Mouse (Mus musculus) liver, adult 2 months (tissue): ENCODE data around the gene Rps6ka3. TPM values are rescaled to one million over a fixed set of nuclear protein-coding genes. Genes with fewer than 3 reads are reported as not detected.

Experiments
- DNase-seq: peaks from one replicate; pipeline ENCODE4 v3.0.0-alpha.2; 2011; ENCODE audit warnings: low read depth, low spot score; ENCODE audit errors: extremely low read depth
- H3K27ac ChIP-seq: fragments of 200-500 bp; replicated peaks from 2 replicates; pipeline ENCODE4 v1.5.1; 2012; ENCODE audit warnings: low read depth, mild to moderate bottlenecking, control low read depth, inconsistent platforms, low read length; ENCODE audit not compliant: insufficient read depth
- H3K27me3 ChIP-seq: fragments of 200-500 bp; 2 replicates; pipeline ENCODE4 v1.6.1; 2012; ENCODE audit warnings: mild to moderate bottlenecking, moderate library complexity, low read length, inconsistent platforms; ENCODE audit not compliant: control insufficient read depth, insufficient read depth
- H3K36me3 ChIP-seq: fragments of 200-500 bp; 2 replicates; pipeline ENCODE4 v1.6.1; 2012; ENCODE audit warnings: low read length, inconsistent platforms; ENCODE audit not compliant: control insufficient read depth, insufficient read depth
- H3K4me1 ChIP-seq: fragments of 200-500 bp; 2 replicates; pipeline ENCODE4 v1.6.1; 2011; ENCODE audit warnings: low read length; ENCODE audit not compliant: control insufficient read depth, insufficient read depth
- H3K4me3 ChIP-seq: fragments of 200-500 bp; 2 replicates; pipeline ENCODE4 v1.5.1; 2011; ENCODE audit warnings: low read depth, mild to moderate bottlenecking, control low read depth, low read length, moderate library complexity; ENCODE audit not compliant: insufficient read depth
- H3K79me2 ChIP-seq: fragments of 200-500 bp; 2 replicates; pipeline ENCODE4 v1.6.1; 2012; ENCODE audit warnings: inconsistent platforms, mild to moderate bottlenecking, low read length, moderate library complexity; ENCODE audit not compliant: control insufficient read depth, insufficient read depth
- H3K9ac ChIP-seq: fragments of 200-500 bp; 2 replicates; pipeline ENCODE4 v1.6.1; 2012; ENCODE audit warnings: low read depth, mild to moderate bottlenecking, control low read depth, inconsistent platforms, low read length
- CTCF ChIP-seq: fragments of 200-500 bp; IDR thresholded peaks from 2 replicates; pipeline ENCODE4 v1.5.1; 2011; ENCODE audit warnings: low read depth, low read length, control low read depth
- POLR2A ChIP-seq: fragments of 200-500 bp; IDR thresholded peaks from 2 replicates; pipeline ENCODE4 v1.6.1; 2011; ENCODE audit warnings: low read length, control low read depth; ENCODE audit not compliant: insufficient read depth; ENCODE audit errors: extremely low read depth
- WGBS: fragments of 180-500 bp; shearing (Covaris S2); methylation state at CpG from one replicate; pipeline ENCODE4 v1.1.7; 2018; 5-methylcytosine and 5-hydroxymethylcytosine counted together
- polyA plus RNA-seq: library from polyadenylated mRNA; depleted of rRNA; stranded (reverse); fragments of >200 nt; gene quantifications from 2 replicates; pipeline ENCODE4 v1.2.3, GENCODE M21; 2012
- total RNA-seq: library from RNA; depleted of rRNA; stranded (reverse); fragments of >200 nt; gene quantifications from 2 replicates; pipeline ENCODE4 v1.2.3, GENCODE M21; 2014

Rps6ka3 gene
- total and polyA plus RNA-seq, 2 experiments = 3.0 to 6.8 TPM

DNA sequence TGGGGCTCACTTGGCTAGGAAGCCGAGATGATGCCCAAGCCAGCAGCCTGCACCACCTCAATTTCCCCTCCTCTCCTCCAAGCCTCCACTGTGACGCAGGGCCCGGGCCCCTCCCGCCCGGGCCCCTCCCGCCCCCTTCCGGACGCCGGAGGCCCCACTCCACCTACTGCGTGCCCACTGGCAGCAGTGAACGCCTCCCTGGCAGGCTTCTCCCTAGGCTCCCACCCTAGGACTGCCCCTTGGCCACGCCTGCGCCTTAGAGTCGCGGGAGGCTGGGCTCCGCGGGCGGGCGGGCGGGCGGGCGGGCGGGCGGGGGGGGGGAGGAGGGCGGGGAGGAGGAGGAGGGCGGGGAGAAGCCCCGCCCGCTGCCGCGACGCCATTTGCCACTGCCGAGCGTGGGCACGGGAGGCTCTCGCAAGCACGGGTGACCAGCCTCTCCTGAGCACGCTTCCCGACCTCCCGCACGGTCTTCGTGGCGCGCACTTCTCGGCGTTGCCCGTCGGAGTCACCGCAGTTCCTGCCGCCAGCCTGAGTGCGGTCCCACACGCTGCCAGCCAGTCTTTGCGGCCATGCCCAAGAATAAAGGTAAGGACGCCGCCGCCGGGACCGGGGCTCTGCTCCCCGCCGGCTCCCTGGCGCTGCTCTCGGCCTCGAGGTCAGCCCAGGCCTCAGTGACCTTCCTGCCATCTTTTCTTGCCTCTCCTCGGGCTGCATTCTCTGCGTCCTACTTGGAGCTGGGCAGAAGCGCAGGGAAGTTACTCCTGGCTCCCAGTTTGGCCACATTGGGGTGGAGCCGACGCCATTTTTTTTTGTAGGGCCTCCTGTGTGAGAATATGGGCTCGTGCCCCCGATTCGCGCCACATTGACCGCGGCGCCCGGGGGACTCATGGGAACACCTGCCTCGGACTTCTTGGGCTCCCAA lies 162.0 kb downstream of the Rps6ka3 start, which contains the start of gene Eif1ax:
TSS of gene Eif1ax (plus strand) at position 348 of the 922 bp plus-strand sequence.
- H3K79me2 ChIP-seq = no peaks in the 10 kb centered on the region; the same call in 1 of the 2 replicates
- H3K4me1 ChIP-seq = peaks cover 3% of the 10 kb centered on the region
- WGBS = under 1% methylated on average over 39 of the region's 76 CpGs
- TF ChIP-seq POLR2A (peak; percentile 39; the same call in 1 of the 2 replicates), CTCF (no peak)
- peak within 1 kb of the TSS; percentile 59 for H3K27ac ChIP-seq
- peak within 1 kb of the TSS; percentile 89 for H3K9ac ChIP-seq
- DNase-seq = peak; percentile 54
- H3K36me3 ChIP-seq = no peaks in the 10 kb centered on the region
- H3K27me3 ChIP-seq = no peaks in the 10 kb centered on the region
- H3K4me3 ChIP-seq = peak within 1 kb of the TSS; percentile 98

DNA sequence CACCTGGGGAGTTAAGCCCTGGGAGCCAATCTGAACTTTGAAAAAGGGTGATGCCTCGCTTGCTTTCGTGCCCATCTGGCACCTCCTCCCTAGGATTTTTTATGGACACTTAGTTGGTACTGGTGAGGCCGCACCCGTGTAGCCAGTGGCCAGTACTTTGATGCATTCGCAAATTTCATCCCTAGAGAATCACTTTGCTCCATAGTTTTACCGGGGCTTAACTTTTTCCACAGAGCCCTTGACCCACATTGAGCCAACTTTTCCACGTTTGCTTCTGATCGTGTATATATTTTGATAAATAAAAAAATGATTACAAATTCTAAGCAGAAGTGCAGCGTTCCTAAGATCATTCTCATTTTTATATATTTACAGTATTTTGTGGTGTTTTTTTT lies 162.6 kb downstream of the Rps6ka3 start:
- under 1% methylated on average over 9 of the region's 9 CpGs for WGBS
- Histone ChIP-seq H3K36me3 (no peaks in the 10 kb centered on the region), H3K9ac (peak overlapping the region; percentile 89), H3K79me2 (no peaks in the 10 kb centered on the region; the same call in 1 of the 2 replicates), H3K27ac (no peak overlapping the region), H3K4me3 (peak overlapping the region; percentile 98), H3K4me1 (peaks cover 3% of the 10 kb centered on the region), H3K27me3 (no peaks in the 10 kb centered on the region)
- DNase-seq = no peak
- TF ChIP-seq POLR2A = no peak
- TF ChIP-seq CTCF = no peak

DNA sequence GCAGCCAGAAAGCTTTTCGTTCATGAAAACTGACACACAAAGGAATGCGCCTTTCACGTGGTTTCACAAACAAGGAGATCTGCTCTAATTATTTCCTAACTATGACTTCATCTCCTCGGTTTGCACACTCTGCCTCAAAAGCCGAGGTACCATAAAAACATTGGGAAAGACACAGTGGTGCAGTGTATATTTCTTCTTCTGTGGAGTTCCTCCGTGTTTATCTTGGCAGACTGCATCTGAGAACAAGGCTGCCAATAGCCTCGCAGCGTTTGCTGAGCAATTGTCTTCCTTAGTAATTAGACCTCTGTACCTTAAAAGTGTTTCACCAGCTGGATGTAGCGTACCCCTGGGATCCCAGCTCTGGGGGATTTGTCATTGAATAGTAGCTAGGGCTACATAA lies 177.0 kb downstream of the Rps6ka3 start:
- DNase-seq = no peak
- H3K4me3 ChIP-seq = no peak overlapping the region
- no peaks in the 10 kb centered on the region for H3K27me3 ChIP-seq
- no peak overlapping the region for H3K9ac ChIP-seq
- H3K4me1 ChIP-seq = no peaks in the 10 kb centered on the region
- TF ChIP-seq CTCF (no peak), POLR2A (no peak)
- 73% methylated on average over 9 of the region's 9 CpGs for WGBS
- no peak overlapping the region for H3K27ac ChIP-seq
- no peaks in the 10 kb centered on the region for H3K79me2 ChIP-seq
- H3K36me3 ChIP-seq = peaks cover 2% of the 10 kb centered on the region; the same call in 1 of the 2 replicates

DNA sequence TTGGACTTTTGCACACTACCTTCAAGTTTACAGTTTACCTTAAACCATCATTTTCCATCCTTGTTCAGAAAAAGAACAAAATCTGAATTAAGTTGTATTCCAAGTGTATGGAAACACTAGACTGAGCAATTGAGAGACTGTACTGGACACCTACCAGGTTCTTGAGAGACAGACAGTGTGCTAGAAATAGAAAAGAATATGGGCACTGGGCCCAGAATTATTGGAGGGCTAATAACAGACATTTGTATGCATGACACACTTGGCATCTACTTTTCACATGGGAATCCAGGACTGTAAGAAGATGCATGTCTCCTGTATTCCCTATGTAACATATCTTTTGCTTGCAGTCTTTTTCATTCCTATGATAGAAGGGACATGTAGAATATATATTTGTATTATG lies 178.8 kb downstream of the Rps6ka3 start:
- H3K4me1 ChIP-seq = no peaks in the 10 kb centered on the region
- H3K4me3 ChIP-seq = no peak overlapping the region
- H3K9ac ChIP-seq = no peak overlapping the region
- H3K27me3 ChIP-seq = no peaks in the 10 kb centered on the region
- no peaks in the 10 kb centered on the region for H3K79me2 ChIP-seq
- H3K27ac ChIP-seq = no peak overlapping the region
- DNase-seq = no peak
- TF ChIP-seq POLR2A = no peak
- no peak for TF ChIP-seq CTCF
- H3K36me3 ChIP-seq = no peaks in the 10 kb centered on the region; the same call in 1 of the 2 replicates

DNA sequence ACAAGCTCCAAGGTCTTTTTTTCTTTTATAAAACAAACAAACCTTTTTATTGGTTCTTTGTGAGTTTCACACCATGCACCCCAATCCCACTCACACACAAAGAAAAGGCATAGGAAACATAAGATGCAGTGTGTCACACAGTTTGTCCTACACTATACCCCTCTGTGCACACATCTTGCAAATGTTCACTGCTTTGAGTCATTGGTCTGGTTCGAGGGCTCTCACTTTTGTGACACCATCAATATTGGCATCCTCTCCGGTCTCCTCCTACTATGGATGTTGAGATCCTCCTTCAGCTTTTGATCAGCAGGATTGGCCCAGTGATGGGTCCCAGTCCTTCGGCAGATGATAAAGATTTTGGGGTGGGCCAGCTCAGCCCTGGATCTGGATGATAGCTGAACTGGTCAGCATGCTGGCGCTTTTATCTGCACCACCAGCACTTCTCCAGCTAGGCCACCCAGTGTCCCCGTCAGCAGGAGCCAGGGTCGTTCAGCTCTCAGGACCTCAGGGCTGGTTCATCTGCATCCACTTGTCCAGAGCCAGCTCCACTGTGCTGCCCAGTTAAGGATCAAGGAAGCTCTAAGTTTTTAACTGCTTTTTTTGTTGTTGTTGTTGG lies 180.3 kb downstream of the Rps6ka3 start:
- Histone ChIP-seq H3K36me3 (no peaks in the 10 kb centered on the region; the same call in 1 of the 2 replicates), H3K27me3 (no peaks in the 10 kb centered on the region), H3K4me1 (no peaks in the 10 kb centered on the region), H3K9ac (no peak overlapping the region), H3K27ac (no peak overlapping the region), H3K79me2 (no peaks in the 10 kb centered on the region), H3K4me3 (no peak overlapping the region)
- TF ChIP-seq CTCF (no peak), POLR2A (no peak)
- no peak for DNase-seq
- 80% methylated on average over 6 of the region's 6 CpGs for WGBS

DNA sequence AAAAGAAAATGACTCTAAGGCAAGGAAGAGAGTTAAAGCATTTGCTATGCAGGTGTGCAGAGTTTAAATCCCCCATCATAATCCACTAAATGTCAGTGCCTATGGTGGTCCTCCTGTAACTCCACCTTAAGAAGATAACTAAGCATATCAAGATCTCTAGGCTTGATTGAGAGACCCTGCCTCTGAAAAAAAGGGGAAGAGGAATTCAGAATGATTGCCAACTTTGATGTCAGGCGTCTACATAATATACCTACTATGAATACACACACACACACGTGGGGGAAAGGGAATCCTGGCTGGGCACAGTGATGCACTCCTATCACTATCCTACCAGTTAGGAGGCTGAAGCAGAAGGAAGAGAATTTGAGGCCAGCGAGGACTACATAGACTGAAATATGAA lies 181.1 kb downstream of the Rps6ka3 start:
- no peak overlapping the region for H3K27ac ChIP-seq
- 72% methylated on average over 3 of the region's 3 CpGs for WGBS
- no peak overlapping the region for H3K9ac ChIP-seq
- H3K27me3 ChIP-seq = no peaks in the 10 kb centered on the region
- H3K79me2 ChIP-seq = no peaks in the 10 kb centered on the region
- H3K36me3 ChIP-seq = no peaks in the 10 kb centered on the region; the same call in 1 of the 2 replicates
- H3K4me1 ChIP-seq = no peaks in the 10 kb centered on the region
- H3K4me3 ChIP-seq = no peak overlapping the region
- TF ChIP-seq CTCF (no peak), POLR2A (no peak)
- DNase-seq = no peak
